Mouse (Mus musculus) gastrocnemius, postnatal 10 days (tissue): ENCODE results near the gene Rnpepl1. TPM values are rescaled to one million over a fixed set of nuclear protein-coding genes. Genes with fewer than 3 reads are reported as not detected.
A peak's percentile ranks its signal among the peaks of the same experiment; 100 is the strongest.
"Not testable (repeated sequence)": the region's sequence is repeated elsewhere in the genome, so short reads cannot be mapped to it uniquely, and the experiment has no call there.

ENCODE experiments used
- DNase-seq: peaks from one replicate; pipeline ENCODE4 v3.0.0; 2021; ENCODE audit warnings: mixed read lengths
- total RNA-seq, 2 experiments: library from RNA; stranded (reverse); gene quantifications; 2 replicates each; pipeline ENCODE4 v1.2.3; 2021

The Rnpepl1 gene
- total RNA-seq, 2 experiments from 2014 or later: 61.4 to 62.3 TPM

DNA sequence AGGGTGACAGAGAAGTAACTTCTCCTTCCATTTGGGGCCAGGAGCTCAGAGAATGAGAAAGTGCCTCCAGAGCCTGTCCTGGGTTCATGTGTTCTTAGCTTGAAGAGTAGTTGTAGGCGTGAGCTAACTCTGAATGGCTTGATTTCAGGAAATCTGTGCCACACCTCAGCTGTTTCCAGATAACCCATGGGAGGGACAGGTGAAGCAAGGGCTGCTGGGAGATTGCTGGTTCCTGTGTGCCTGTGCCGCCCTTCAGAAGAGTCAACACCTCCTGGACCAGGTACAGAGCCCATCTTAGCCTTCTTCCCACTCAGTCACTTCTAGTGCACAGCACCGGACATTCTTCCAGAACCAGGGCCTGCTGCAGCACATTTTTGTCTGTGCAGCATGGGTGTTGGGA, 27.2 kb downstream of the Rnpepl1 start:
- no peak for DNase-seq

DNA sequence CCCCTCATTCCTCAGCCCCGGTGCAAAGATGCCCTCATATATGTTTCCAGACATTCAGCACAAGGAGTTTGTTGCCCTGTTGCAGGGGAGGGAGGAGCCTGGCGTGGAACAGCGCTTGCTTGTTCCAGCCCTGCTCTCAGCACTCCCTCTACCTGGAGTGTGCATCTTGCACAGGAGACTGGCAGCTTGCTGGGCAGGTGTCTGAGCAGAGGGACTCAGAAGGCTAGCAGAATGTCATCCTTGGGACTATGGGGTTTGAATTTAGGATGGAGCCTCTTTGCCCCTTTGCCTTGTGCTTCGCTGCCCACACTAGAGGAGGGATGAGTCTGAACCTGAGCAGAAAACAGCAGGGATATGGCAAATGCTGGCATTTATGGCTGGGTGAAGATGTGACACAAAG, 29.2 kb downstream of the Rnpepl1 start:
- DNase-seq: no peak

DNA sequence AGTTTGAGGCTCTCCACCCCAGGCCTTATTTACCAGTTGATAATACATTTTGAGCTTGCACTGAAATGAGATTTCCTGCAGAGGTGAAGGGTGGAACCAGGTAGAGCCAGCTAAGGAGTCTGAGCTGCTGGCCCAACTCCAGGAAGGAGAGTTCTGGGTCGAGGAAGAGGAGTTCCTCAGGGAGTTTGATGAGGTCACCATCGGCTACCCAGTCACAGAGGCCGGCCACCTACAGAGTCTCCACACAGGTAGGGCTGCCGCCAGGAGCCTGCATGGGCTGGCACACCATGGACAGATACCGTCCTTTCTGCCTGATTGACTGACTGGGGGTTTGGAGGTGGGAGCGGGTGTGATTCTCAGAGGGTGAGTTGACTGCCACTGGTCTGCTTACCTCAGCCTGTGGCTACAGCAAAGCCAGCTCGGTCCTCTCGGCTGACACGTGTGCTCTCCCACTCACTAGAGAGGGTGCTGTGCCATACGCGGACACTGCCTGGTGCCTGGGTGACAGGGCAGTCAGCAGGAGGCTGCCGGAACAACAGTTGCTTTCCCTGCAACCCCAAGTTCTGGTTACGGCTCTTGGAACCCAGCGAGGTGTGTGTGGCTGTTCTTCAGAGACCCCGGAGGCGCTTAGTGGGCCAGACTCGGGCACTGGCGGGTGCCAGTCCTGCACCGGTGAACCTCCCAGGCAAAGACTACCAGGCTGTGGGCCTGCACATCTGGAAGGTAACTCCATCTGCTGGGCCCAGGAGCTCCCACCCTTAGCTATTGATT, 32.8 kb downstream of the Rnpepl1 start:
- DNase-seq: no peak

DNA sequence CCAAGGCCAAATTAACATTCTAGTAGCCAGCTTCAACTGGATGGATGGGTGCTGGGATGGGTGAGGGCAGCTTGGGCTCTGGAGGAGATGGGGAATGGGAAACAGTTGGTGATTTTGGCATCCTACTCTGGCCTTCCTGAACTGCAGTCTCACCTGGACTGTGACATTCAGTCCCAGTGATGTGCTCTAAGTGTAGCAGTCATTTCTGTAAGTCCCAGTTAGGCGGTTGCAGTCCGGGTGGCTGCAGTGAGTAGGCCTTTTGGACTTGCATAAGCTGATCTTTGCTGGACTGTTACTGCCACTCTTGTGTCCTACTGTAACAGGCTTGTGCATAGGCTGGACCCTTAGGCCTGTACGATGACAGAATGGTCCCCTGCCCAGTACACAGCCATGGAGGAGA, 37.4 kb downstream of the Rnpepl1 start:
- DNase-seq: no peak

DNA sequence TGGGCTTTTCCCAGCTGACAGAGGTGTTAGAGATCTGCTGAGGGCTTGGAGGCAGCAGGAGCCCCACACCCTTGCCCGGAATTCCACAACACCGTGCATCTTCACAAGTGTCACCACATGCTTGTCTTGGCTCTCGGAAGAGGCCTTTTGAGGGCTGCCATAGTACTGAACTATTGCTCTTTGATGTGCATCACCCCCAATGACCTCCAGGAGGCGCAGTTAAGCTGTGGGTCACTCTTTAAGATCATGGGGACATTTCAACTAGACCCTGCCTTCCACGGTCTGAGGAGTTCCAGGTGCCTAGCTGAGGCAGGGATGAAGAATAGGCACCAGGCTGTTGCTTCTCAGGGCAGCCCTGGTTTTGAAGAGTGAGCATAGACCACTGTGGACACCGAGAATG, 38.8 kb downstream of the Rnpepl1 start:
- peak; percentile 29 for DNase-seq

DNA sequence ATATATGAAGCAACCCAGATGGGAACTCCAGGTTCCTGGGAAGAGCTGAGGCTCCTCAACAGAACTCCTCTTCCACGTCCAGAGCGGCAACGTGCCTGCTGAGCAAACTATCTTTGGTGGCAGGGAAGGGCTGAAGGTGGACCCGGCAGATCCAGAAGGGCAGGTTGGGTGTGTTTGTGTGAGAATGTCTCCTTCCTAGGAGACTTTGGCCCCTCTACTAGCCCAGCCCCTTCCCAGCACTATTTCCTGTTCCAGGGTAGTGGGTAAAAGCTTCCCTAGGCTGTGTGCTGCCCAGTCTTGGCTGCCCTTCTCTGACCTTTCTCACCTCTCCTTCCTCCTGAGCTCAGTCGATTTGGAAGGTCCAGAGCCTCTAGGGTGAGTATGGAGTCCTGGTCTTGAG, 40.0 kb downstream of the Rnpepl1 start, which contains the start of gene Gpr35:
TSS of gene Gpr35 (plus strand) at position 259 of the 400 bp plus-strand sequence.
- no peak for DNase-seq

DNA sequence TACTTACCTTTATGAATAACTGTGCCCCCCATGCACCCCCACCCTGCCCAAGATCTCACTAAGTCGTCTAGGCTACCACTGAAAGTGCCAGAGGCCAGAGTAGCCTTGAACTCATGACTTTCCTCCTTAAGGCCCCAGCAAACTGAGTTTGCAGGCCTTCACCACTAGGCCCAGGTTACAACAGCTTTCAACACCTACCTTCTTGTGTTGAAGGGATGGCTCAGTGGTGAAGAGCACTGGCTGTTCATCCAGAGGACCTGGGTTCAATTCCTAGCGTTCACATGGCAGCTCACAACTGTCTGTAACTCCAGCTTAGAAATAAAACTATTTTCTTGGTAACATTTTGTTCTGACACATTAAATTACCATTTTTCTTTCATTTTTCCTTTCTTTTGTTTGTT, 43.1 kb downstream of the Rnpepl1 start:
- DNase-seq: no peak

DNA sequence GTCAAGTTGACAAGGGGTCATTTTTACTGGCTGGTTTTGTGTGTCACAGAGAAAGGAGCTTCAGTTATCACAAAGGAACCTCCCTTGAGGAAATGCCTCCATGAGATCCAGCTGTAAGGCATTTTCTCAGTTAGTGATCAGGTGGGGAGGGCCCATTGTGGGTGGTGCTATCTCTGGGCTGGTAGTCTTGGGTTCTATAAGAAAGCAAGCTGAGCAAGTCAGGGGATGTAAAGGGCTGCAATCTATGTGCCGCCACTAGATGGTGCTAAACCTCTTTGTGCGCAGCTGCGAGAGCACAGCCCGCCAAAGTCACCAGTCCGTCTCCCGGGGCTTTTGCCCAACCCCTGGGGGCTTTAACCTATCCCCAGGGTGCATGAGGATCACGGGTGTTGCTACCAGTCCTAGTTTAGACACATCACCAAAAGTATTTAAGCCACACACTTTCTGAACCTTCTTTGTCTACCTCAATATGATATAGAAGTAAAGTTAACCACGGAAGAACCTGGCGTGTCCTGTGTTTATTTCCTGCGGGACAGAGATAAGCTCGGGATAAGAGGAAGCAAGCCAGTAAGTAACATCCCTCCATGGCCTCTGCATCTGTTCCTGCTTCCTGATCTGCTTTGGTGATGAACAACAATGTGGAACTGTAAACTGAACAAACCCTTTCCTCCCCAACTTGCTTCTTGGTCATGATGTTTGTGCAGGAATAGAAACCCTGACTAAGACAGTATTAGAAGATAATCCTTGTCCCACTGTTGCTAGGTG, 46.2 kb downstream of the Rnpepl1 start:
- DNase-seq: peak; percentile 65

DNA sequence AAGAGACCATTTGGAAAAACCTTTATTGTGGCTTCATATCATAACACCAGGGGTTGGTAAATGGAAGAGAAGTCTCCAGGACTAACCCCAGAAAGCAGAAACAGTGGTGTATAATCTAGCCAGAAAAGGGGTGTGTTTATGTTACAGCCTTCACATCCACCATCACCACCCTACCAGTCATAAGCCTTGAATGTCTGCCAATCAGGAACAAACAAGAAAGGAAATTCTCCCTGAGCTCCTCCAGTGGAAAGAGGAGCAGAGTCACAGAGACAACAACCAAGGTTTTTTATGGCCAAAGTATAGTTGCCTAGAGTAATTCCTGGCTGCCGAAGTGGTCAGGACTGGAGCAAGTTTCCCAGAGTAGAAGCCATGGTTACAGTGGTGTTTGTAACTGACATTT, 48.4 kb downstream of the Rnpepl1 start:
- no peak for DNase-seq

DNA sequence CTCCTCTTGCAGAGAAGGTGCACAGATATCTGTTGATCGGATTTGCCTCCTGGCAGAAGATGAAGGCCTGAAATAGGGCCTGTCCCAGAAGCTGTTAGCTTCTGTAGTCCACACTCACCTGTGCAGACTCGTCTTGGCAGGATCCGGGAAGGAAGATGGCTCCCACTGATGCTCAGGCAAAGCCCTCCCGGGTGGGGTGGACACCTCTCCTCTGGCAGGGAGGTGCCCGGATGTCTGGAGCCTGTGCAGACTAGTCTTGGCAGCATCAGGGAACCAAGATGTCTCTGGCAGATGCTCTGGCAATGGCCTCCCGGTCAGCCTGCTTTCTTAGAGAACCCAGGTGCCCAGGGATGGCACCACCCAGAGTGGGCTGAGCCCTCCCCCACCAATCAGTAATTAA, 60.2 kb downstream of the Rnpepl1 start:
- DNase-seq: not testable (repeated sequence)

DNA sequence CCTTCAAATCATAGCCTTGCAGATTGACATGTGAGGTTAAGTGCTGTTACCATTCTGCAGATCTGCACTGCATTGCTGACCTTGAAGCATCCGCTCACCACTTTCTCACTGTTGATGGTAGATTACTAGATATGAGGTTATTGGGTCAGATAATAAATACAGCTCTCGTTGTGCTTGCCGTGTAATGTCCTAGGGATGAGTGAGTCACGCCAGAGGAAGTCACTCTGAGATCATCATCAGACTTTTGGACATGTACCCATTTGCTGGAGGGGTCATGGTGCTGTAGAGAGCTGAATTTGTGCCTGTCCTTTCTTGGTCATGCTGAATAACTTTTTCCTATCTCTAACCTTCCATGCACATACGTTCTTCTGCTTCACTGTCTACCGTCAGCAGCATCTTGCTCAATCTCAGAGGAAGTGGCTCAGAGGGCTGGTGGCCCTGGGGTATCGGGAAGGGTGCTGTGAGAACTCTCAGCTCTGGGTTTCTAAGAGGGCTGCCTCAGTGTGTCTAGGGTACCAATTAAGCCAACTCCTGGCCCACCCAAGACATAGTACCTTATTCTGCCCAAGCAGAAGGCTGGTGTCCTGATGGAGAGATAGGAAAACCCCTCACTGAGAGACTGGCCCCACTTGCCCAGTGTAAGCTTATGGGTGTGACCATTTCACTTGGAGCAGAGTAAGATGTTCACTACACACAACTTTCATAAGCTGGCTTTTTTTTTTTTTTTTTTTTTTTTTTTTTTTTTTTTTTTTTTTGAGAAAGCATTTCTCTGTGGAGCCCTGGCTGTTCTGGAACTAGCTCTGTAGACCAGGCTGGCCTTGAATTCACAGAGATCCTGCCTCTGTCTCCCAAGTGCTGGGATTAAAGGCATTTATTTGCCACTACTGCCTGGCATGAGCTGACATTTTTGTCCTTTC, 61.6 kb downstream of the Rnpepl1 start:
- no peak for DNase-seq

DNA sequence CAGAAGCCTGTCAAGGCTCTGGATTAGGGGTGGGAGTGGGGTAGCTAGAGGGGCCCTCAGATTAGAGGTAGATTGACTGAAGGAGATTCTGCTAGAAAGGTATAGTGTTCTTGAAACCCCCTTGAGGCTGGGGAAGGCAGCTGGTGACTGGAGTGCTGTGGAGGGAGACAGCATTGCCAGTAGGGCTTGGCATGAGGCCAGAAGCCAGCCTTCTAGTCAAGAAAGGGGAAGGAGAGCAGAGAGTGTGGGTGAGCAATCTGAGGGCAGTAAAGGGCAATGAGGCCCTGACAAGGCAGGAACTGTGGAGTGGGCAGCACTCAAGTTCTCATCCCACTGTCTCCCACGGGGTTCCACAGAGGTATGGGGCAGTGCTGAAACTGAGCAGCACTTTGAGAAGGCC, 62.3 kb downstream of the Rnpepl1 start:
- DNase-seq: peak; percentile 44

Other genes starting within 250 kb of the Rnpepl1 start
- 100 to 1,000 TPM; 276 to 282 TPM for gene Gpc1, start 79.1 kb upstream of the Rnpepl1 start, total RNA-seq
- under 1 TPM; 0.27 to 0.28 TPM for gene Ankmy1, start 7.9 kb upstream of the Rnpepl1 start, total RNA-seq
- gene Dusp28, start 3.8 kb upstream of the Rnpepl1 start, total RNA-seq: 10 to 100 TPM; 21.6 to 25.5 TPM
- 1 to 10 TPM; 5.5 to 7.9 TPM for gene Capn10, start 23.6 kb downstream of the Rnpepl1 start, total RNA-seq
- under 1 TPM; 0.12 to 0.56 TPM for gene Gpr35, start 40.1 kb downstream of the Rnpepl1 start, total RNA-seq
- not detected for gene Aqp12, start 95.6 kb downstream of the Rnpepl1 start, total RNA-seq
- gene Kif1a, start 191.2 kb downstream of the Rnpepl1 start, total RNA-seq: 1 to 10 TPM; 4.7 to 6.3 TPM
- gene Agxt, start 224.5 kb downstream of the Rnpepl1 start, total RNA-seq: under 1 TPM in 1 of 2 experiments, not detected in 1; 0.23 TPM